Mouse (Mus musculus): ENCODE results near the gene Tmem82. TPM values are rescaled to one million over a fixed set of nuclear protein-coding genes. Genes with fewer than 3 reads are reported as not detected.

Tmem82 gene
- polyA plus RNA-seq, 1 experiment from 2014 or later, result 0.17 TPM

DNA sequence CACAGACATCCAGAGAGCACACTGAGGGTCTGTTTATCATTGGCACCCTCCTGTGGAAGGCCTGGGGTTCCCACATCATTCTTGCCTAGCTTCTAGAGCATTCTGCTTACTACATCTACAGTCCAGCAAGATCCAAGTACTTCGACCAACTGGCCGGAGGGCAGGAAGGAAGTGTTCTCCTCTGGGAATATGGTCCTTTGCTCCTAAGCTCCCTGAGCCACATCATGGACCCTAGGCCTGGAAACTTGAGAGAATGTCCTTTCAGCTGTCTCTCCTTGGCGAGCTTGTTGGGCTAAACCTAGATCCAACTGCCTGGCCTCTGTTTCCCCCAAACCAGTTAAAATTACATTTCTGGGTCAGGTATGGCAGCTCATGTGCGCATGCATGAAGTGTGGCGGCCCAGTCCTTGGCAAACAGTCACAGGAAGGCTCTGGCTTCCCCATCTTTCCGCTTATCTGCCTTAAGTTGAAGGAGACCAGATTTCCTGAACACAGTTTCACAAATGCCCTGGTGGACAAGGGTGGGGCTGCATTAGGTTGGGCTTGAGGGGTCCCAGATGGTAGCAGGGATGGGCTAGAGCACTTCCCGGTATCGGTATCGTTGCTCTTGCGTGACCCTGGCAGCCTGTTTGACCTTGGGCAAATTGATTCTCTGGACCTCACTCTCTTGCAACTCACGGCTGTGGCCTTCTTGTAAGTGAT lies 15.8 kb downstream of the Tmem82 start:
- Histone ChIP-seq H3K36me3 (no peaks in the 10 kb centered on the region), H3K4me2 (replicated peaks) (no peak overlapping the region), H3K27ac (replicated peaks) (no peak overlapping the region), H3K4me1 (peaks cover 18% of the 10 kb centered on the region), H3K27me3 (peaks cover 25% of the 10 kb centered on the region), H3K9me3 (no peaks in the 10 kb centered on the region), H3K4me3 (no peak overlapping the region), H3K9ac (replicated peaks) (no peak overlapping the region)
- 88% methylated on average over 11 of the region's 11 CpGs for WGBS
- ATAC-seq (replicated peaks), result no peak

DNA sequence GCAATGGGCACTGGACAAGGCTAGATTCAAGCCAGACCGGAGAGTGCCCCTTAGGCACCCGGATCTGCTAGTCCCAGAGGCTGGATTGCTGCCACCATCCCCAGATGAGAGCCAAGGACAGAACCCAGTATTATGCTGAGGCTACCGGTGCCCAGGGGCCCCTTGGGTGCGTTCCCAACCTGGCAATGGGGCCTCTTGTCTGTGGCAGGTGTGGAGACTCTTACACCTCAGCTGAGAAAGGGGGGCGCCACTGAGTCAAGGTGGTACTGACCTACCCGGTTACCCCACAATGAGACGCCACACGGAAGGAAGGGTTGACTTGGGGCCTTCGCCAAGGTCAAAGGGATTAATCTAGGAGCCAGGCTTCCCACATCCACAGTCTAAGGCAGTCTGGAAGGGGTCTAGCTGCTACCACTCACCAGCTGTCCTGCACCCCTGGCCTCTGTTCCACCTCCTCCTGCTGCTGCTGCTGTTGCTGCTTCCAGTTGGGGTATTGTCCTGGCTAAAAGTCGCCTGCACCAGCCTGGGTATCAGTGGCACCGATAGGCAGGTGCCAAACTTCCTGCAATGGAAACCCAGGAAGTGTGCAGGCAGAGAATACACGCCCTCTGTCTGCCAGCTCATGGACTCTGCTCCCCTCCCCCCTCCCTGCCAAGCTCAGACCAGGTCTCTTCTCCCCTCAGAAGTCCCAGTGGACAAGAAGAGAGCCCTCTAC lies 17.1 kb downstream of the Tmem82 start:
- 66% methylated on average over 12 of the region's 12 CpGs for WGBS
- Histone ChIP-seq H3K9me3 (no peaks in the 10 kb centered on the region), H3K36me3 (no peaks in the 10 kb centered on the region), H3K4me2 (replicated peaks) (no peak overlapping the region), H3K9ac (replicated peaks) (no peak overlapping the region), H3K27ac (replicated peaks) (no peak overlapping the region), H3K4me3 (no peak overlapping the region), H3K27me3 (peaks cover 25% of the 10 kb centered on the region), H3K4me1 (peaks cover 18% of the 10 kb centered on the region)
- no peak for ATAC-seq (replicated peaks)

DNA sequence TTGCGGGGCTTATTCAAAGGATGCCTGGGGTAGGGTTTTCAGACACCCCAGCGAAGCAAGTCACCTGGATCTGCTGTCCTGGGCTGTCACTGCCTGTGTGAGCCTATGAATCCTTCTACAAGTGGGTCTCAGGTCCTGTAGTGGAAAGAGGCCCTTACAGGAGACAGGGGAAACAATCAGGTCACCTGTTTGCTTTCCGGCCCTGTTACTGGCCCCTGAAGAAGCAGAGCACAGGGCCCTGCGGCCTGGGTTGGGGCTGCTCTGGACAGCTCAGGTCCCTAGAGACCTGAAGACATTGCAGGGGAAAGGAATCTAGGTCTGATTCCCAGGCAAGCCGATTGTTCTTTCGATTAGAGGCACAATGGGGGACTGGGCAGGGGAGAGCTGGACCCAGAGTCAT lies 18.1 kb downstream of the Tmem82 start:
- no peaks in the 10 kb centered on the region for H3K36me3 ChIP-seq
- peaks cover 25% of the 10 kb centered on the region for H3K27me3 ChIP-seq
- no peak overlapping the region for H3K9ac ChIP-seq (replicated peaks)
- H3K27ac ChIP-seq (replicated peaks), result no peak overlapping the region
- WGBS, result 22% methylated on average over 6 of the region's 6 CpGs
- H3K4me3 ChIP-seq, result no peak overlapping the region
- H3K4me2 ChIP-seq (replicated peaks), result peak overlapping the region; percentile 91; the same call in 1 of the 2 replicates
- peaks cover 18% of the 10 kb centered on the region for H3K4me1 ChIP-seq
- ATAC-seq (replicated peaks), result peak; percentile 18; the same call in 1 of the 2 replicates
- H3K9me3 ChIP-seq, result no peaks in the 10 kb centered on the region

DNA sequence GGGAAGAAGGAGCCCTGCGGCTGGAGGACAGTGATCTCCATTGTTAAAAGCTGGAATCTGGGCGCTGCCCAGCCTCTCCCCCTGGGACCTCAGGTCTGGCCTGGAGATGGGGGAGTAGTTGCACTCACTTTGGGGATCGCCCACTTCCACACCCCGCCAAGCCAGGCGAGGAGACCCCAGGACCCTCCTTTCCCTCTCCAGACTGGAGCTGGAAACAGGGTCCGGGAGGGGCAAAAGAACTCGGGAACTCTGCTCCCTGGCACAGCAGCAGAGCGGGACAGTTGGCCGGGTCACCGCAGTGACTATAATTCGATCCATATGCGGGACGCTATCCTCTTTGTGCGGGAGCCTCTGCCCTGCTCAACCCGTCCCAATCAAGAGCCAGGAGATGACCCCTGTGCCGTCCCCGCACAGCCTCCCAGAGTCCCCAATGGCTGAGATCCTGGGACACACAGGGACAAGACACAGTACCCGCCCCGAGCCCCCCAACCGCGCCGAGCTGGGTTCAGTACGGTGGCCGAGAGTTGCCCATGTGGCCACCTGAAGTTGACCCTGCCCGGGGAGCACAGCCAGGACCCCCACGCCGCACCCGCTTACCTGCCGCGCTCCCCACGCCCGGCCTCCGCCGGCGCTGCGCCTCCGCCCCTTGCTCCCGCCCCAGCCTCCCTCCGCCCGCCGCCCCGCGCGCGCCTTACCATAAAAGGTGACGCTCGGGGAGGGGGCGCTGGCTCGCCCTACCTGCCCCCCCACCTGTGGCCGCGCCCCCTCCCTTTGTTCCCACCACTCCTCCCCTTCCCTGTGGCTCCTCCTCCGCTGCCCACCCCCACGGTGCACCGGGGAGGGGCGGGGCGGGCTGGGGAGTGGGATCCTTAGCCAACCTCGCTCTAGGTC lies 18.9 kb downstream of the Tmem82 start:
- Histone ChIP-seq H3K4me1 (peaks cover 18% of the 10 kb centered on the region), H3K9me3 (no peaks in the 10 kb centered on the region), H3K9ac (replicated peaks) (peak overlapping the region; percentile 63), H3K36me3 (no peaks in the 10 kb centered on the region), H3K4me3 (peak overlapping the region; percentile 57), H3K4me2 (replicated peaks) (peak overlapping the region; percentile 91), H3K27ac (replicated peaks) (no peak overlapping the region), H3K27me3 (peaks cover 25% of the 10 kb centered on the region)
- WGBS, result 2% methylated on average over 42 of the region's 57 CpGs
- peak; percentile 18; the same call in 1 of the 2 replicates for ATAC-seq (replicated peaks)

DNA sequence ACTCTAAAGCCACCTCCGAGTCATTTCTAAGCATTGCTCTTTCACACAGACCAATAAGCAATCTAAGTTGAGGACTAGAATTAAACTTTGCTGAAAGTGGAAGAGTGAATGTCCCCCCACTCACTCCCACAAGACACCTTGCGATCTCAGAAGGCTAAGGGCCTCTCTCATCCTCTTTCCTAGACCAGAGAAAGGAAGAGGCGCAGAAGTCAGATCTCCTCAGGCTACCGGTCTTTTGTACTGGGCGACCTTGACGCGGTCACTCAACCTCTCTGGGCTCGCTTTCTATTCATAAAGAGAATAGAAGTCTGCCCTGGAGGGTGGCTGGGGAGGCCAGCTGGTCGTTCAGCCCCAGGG lies 19.6 kb downstream of the Tmem82 start:
- Histone ChIP-seq H3K4me3 (peak overlapping the region; percentile 57), H3K4me2 (replicated peaks) (peak overlapping the region; percentile 91), H3K4me1 (peaks cover 18% of the 10 kb centered on the region), H3K27ac (replicated peaks) (no peak overlapping the region), H3K27me3 (peaks cover 25% of the 10 kb centered on the region), H3K36me3 (no peaks in the 10 kb centered on the region), H3K9ac (replicated peaks) (peak overlapping the region; percentile 63), H3K9me3 (no peaks in the 10 kb centered on the region)
- no peak for ATAC-seq (replicated peaks)
- WGBS, result 5% methylated on average over 9 of the region's 9 CpGs

DNA sequence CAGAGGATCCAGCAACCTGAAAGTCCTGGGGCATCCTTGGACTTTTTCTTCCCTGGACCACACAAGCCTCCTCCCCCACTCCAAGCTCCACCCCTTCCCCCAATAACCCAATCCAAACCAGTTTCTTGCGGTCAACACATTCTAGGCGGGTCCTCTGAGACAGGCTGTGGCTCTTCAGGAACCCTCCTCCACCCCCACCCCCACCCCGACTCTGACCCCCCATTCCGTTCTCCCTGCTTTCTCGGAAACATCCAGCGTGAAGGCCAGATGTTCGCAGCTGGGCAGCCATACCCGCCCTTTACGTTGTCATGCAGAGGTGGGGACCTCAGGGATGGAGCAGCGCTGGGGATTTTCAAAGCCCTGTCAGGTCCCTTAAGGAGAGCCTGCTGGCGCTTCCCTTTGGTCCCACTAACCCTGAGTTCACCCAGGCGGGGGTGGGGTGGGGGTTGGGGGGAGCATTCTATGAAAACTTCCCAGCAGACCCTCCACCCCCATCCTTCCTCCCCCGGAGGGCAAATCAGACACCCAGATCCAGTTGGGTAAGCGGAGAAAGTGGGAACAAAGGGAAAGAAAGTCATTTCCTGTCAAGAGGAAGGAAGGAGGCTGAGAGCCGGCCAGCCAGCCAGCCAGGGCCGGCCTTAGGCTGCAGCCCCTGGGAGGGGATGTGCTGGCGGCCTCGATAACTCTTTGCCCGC lies 20.1 kb downstream of the Tmem82 start:
- 3% methylated on average over 19 of the region's 19 CpGs for WGBS
- Histone ChIP-seq H3K4me3 (peak overlapping the region; percentile 57), H3K36me3 (no peaks in the 10 kb centered on the region), H3K9me3 (no peaks in the 10 kb centered on the region), H3K27me3 (peaks cover 25% of the 10 kb centered on the region), H3K9ac (replicated peaks) (peak overlapping the region; percentile 16; the same call in 1 of the 2 replicates), H3K27ac (replicated peaks) (no peak overlapping the region), H3K4me2 (replicated peaks) (peak overlapping the region; percentile 91), H3K4me1 (peaks cover 18% of the 10 kb centered on the region)
- ATAC-seq (replicated peaks), result no peak

DNA sequence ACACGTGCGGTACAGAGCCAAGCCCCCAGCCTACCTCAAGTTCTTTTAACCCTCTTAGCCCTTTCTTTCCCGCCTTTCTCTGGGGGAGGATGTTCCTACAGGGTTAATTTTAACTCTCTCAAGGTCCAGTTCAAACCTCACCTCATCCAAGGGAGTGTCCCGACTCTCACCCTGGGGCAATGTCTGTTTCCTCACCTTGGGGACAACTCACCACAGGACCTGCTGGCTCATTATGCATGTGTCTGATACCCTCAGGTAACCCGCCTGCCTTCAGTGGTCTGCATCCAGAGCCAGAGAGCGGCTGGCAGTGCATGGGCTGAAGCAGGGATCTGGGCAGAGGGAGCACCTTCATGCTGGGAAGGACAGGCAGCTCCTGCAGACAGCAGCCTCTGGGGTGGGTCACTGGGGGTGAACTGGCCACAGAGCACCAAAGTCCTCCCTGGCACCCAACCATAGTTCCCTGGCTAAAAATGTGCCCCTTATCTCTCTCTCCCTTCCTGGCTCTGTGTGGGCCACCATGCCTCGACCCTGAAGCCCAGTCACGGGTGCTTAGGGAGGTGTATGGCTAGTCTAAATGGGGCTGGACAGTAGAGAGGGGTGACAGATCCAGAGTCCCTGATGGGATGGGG lies 21.6 kb downstream of the Tmem82 start:
- no peak for ATAC-seq (replicated peaks)
- H3K4me3 ChIP-seq, result no peak overlapping the region
- no peaks in the 10 kb centered on the region for H3K9me3 ChIP-seq
- peaks cover 18% of the 10 kb centered on the region for H3K4me1 ChIP-seq
- no peak overlapping the region for H3K27ac ChIP-seq (replicated peaks)
- 86% methylated on average over 8 of the region's 8 CpGs for WGBS
- no peak overlapping the region for H3K9ac ChIP-seq (replicated peaks)
- H3K4me2 ChIP-seq (replicated peaks), result no peak overlapping the region
- no peaks in the 10 kb centered on the region for H3K36me3 ChIP-seq
- peaks cover 25% of the 10 kb centered on the region for H3K27me3 ChIP-seq

DNA sequence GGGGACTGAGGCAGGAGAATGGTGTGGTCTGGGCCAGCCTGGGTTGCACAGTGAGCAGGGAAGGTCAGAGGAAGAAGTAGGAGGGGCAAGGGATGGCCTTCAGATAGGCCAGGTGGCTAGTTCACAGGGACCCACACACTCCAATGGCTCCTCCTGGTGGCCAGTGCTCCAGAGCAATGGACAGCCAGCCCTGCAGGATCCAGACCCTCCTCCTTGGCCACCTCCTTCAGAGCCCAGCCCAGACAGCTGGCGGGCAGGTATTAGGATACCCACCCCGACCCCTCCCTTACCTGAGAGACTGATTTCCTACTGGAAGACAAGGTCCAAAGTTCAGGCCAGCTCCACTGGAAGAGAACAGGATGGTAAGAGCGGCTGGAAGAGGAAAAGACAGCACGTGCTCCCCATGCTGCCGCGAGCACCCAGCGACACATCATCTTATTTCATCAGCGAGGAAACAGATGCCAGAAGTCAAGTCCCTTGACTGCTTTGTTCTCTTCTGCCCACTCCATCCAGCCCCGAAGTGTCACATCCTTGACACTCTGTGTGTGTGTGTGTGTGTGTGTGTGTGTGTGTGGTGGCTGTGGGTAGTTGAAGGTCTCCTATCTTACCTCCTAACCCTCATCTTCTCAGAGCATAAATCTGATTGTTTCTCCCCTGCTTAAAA lies 22.7 kb downstream of the Tmem82 start:
- no peak overlapping the region for H3K4me2 ChIP-seq (replicated peaks)
- no peak overlapping the region for H3K27ac ChIP-seq (replicated peaks)
- 78% methylated on average over 9 of the region's 9 CpGs for WGBS
- no peak overlapping the region for H3K9ac ChIP-seq (replicated peaks)
- H3K9me3 ChIP-seq, result no peaks in the 10 kb centered on the region
- H3K4me3 ChIP-seq, result no peak overlapping the region
- ATAC-seq (replicated peaks), result no peak
- peaks cover 18% of the 10 kb centered on the region for H3K4me1 ChIP-seq
- no peaks in the 10 kb centered on the region for H3K36me3 ChIP-seq
- peaks cover 25% of the 10 kb centered on the region for H3K27me3 ChIP-seq

DNA sequence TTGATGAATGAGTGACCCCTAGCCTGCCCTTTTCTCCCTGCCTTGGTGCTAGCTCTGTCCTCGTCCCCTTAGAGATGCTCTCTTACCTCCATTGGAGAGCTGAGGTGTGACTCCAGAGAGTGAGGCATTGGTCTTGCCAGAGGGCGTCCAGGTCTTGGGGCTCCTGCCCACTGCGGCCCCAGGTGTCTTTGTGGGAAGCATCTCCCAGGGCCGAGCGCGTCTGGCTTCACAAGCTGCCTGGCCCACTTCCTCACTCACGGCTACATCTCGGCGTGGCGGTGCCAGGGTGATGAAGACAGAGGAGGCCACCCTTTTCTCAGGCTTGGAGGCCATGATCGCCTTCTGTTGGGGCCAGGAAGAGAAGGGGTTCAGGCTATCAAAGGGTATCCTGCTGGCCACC lies 23.3 kb downstream of the Tmem82 start:
- no peak for ATAC-seq (replicated peaks)
- Histone ChIP-seq H3K9ac (replicated peaks) (no peak overlapping the region), H3K4me1 (peaks cover 18% of the 10 kb centered on the region), H3K27me3 (peaks cover 22% of the 10 kb centered on the region), H3K4me2 (replicated peaks) (no peak overlapping the region), H3K4me3 (no peak overlapping the region), H3K36me3 (no peaks in the 10 kb centered on the region), H3K9me3 (no peaks in the 10 kb centered on the region), H3K27ac (replicated peaks) (no peak overlapping the region)
- WGBS, result 92% methylated on average over 11 of the region's 11 CpGs

DNA sequence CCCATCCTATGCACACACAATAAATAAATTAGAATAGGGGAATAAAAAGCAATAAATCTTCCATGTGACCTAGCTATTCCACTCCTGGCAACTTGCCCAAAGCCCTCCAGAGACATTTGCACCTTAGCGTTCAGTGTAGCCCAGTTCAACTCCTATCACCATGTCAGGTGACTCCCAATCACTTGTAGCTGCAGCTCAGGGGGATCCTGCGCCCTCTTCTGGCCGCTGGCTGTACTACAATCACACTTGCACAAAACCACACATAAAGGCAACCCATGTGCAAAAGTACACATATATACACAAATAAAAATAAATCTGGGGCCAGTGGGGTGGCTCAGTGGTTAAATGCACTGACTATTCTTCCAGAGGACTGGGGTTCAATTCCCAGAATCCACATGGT lies 26.9 kb downstream of the Tmem82 start:
- no peak for ATAC-seq (replicated peaks)
- WGBS, result 21% methylated on average over 3 of the region's 3 CpGs
- H3K9me3 ChIP-seq, result no peaks in the 10 kb centered on the region

DNA sequence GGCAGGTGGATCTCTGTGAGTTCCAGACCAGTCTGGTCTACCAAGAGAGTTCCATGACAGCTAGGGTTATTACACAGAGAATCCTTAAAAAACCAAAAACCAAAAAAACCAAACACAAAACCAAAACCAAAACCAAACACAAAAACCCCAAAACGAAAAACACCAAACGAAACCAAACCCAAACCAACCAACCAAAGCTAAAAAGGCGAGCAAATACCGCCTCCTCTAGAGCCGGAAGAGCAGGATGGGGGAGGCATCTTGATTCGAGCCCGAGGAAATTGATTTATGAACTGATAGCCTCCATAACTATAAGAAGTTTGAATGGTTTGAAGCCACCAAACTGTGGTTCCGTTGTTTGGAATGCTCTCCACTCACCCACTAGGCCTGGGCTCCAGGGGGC lies 34.5 kb downstream of the Tmem82 start:
- 95% methylated on average over 8 of the region's 8 CpGs for WGBS
- no peak overlapping the region for H3K4me2 ChIP-seq (replicated peaks)
- no peaks in the 10 kb centered on the region for H3K27me3 ChIP-seq
- no peak for ATAC-seq (replicated peaks)
- H3K27ac ChIP-seq (replicated peaks), result no peak overlapping the region
- no peak overlapping the region for H3K4me3 ChIP-seq
- no peaks in the 10 kb centered on the region for H3K36me3 ChIP-seq
- H3K9ac ChIP-seq (replicated peaks), result no peak overlapping the region
- no peaks in the 10 kb centered on the region for H3K9me3 ChIP-seq
- no peaks in the 10 kb centered on the region for H3K4me1 ChIP-seq

More for the DNA sequence above, 26.9 kb downstream of the Tmem82 start:
- Histone ChIP-seq H3K27me3 (no peaks in the 10 kb centered on the region), H3K4me3 (no peak overlapping the region), H3K4me2 (replicated peaks) (no peak overlapping the region), H3K4me1 (no peaks in the 10 kb centered on the region), H3K27ac (replicated peaks) (no peak overlapping the region), H3K9ac (replicated peaks) (no peak overlapping the region), H3K36me3 (no peaks in the 10 kb centered on the region)
